ENCODE assay signal across 21 mouse cellular contexts in the genomic region with DNA sequence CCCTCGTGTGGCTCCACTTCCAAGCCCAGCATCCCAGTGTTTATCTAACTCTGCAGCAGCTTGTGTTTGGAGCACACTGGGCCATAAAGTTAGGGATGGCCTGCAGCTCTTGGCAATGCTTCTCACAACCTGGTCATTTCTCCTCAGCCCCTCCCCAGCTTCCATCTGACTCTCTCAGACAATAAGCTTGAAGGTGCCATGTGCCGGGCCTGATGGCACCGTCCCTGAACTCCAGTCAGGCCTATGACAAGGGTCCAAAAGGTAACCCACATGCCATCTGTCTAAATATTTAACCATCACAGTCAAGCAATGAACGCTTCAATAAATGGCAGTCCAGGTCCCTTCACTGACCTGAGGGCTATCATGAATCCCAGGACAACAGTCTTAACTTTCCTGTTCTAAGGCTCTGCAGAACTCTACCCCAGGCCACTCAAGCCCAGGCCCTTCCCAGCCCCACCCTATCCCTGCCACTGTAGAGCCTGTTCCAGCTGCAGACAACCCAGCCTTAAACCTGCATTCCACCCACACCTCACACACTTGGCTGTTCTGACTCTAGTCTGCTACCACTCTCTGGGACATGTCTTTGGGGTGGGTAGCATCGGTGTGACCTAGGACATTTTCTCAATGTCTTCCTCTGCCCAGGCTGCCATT.
DNase-seq lines count a peak whose midpoint lies in the region; ATAC-seq and TF ChIP-seq lines count a peak whose summit lies in the region.
"Had no signal": no experiment of that assay in that cellular context is flagged by ENCODE, and none has a peak within 500 bp of the region (broad histone marks: within the 10 kb centered on the region; RNA-seq: fewer than 3 reads in every experiment).

No protein-coding gene starts in this region.

- peak; percentile 49 for ATAC-seq in lung, postnatal 0 days
- ATAC-seq: forebrain, postnatal 0 days; liver, embryonic 12.5 days had no signal

- no peak for TF ChIP-seq CTCF in lung, postnatal 0 days (IDR thresholded peaks at IDR 0.05)

- H3K4me1 ChIP-seq in lung, postnatal 0 days (ENCODE audit: insufficient read depth, low read depth, low read length) = no peaks in the 10 kb centered on the region
- H3K4me1 ChIP-seq: embryonic facial prominence, embryonic 12.5 days; hindbrain, embryonic 15.5 days; limb, embryonic 12.5 days; liver, embryonic 12.5 days had no signal

- DNase-seq in kidney, adult 11 months = peak; percentile 35
- no peak for DNase-seq in kidney, postnatal 4 days
- no peak for DNase-seq in lung, postnatal 0 days (ENCODE audit: low spot score)
- no peak for DNase-seq in lung, postnatal 14 days
- DNase-seq in cerebellum, adult 9-10 months = peak; percentile 67
- DNase-seq in layer of hippocampus, postnatal 14 days (ENCODE audit: low spot score in 2 of 2) = no peak
- no peak for DNase-seq in Muller cell, postnatal 12 days (ENCODE audit: inconsistent ontology term)
- DNase-seq: adrenal gland, postnatal 14 days; forebrain, postnatal 0 days; gastrocnemius, postnatal 25 days; kidney, postnatal 14 days; layer of hippocampus, postnatal 36 days; lung, adult 18-20 months; right cerebral cortex, postnatal 4 days; thymus, postnatal 36 days had no signal

- H3K27me3 ChIP-seq in lung, postnatal 0 days (replicated peaks; ENCODE audit: insufficient read depth, low read length) = no peaks in the 10 kb centered on the region
- H3K27me3 ChIP-seq: embryonic facial prominence, embryonic 12.5 days; hindbrain, embryonic 15.5 days; limb, embryonic 12.5 days; liver, embryonic 12.5 days had no signal

- no peaks in the 10 kb centered on the region for H3K36me3 ChIP-seq in lung, postnatal 0 days (ENCODE audit: insufficient read depth, low read length)
- H3K36me3 ChIP-seq: embryonic facial prominence, embryonic 12.5 days; hindbrain, embryonic 15.5 days; limb, embryonic 12.5 days; liver, embryonic 12.5 days had no signal

- H3K9ac ChIP-seq in lung, postnatal 0 days (replicated peaks; ENCODE audit: low read depth) = no peak overlapping the region
- H3K9ac ChIP-seq: embryonic facial prominence, embryonic 12.5 days; forebrain, postnatal 0 days; hindbrain, embryonic 15.5 days; limb, embryonic 12.5 days; liver, embryonic 12.5 days had no signal

- no peak for TF ChIP-seq EP300 in lung, postnatal 0 days (IDR thresholded peaks at IDR 0.05)

- H3K4me3 ChIP-seq in lung, postnatal 0 days (ENCODE audit: low read depth, low read length) = no peak overlapping the region
- H3K4me3 ChIP-seq: embryonic facial prominence, embryonic 12.5 days; hindbrain, embryonic 15.5 days; layer of hippocampus, adult 2 months; limb, embryonic 12.5 days; liver, embryonic 12.5 days had no signal

- no peaks in the 10 kb centered on the region for H3K9me3 ChIP-seq in lung, postnatal 0 days (ENCODE audit: low read length)
- H3K9me3 ChIP-seq: embryonic facial prominence, embryonic 12.5 days; hindbrain, embryonic 15.5 days; limb, embryonic 12.5 days; liver, embryonic 12.5 days had no signal

- 75% methylated on average over 5 of the region's 5 CpGs for WGBS in lung, postnatal 0 days

- H3K4me2 ChIP-seq in lung, postnatal 0 days (replicated peaks; ENCODE audit: low read depth, low read length) = no peak overlapping the region
- H3K4me2 ChIP-seq: embryonic facial prominence, embryonic 12.5 days; hindbrain, embryonic 15.5 days; limb, embryonic 12.5 days; liver, embryonic 12.5 days; midbrain, embryonic 11.5 days had no signal

- no peak overlapping the region for H3K27ac ChIP-seq in lung, postnatal 0 days (ENCODE audit: low read length)
- H3K27ac ChIP-seq: embryonic facial prominence, embryonic 12.5 days; hindbrain, embryonic 15.5 days; layer of hippocampus, adult 2 months; limb, embryonic 12.5 days; liver, embryonic 12.5 days had no signal

Comparison
In these comparisons a context has a peak if more than half of its experiments do, and no peak if none do; other contexts are left out.
1. DNase-seq: peak in kidney, adult 11 months (single experiment) and cerebellum, adult 9-10 months (single experiment); none in kidney, postnatal 4 days (0 of 2), lung, postnatal 0 days (single experiment), lung, postnatal 14 days (single experiment), layer of hippocampus, postnatal 14 days (0 of 2) and Muller cell, postnatal 12 days (single experiment).